In genomic region chr3:89163643-89164245, GRCm38 (mm10) we compare ENCODE assay signal across 1 mouse cellular context.
TF ChIP-seq lines count a peak whose summit lies in the region.

No protein-coding gene starts in this region.

TF ChIP-seq in MEL, 35 proteins besides CTCF, POLR2A, EP300 and RAD21 (continued from another document):
- TF ChIP-seq RCOR1 (IDR thresholded peaks at IDR 0.05; ENCODE audit: low read depth, low read length): peak; percentile 21; the same call in 1 of the 2 replicates
- no peak; the same call in 1 of the 2 replicates for TF ChIP-seq E2F4 (IDR thresholded peaks at IDR 0.05; ENCODE audit: borderline replicate concordance, low read depth, low read length)
- no peak for TF ChIP-seq ZC3H11A (IDR thresholded peaks at IDR 0.05; ENCODE audit: low read depth, low read length)
- TF ChIP-seq GATA1 (IDR thresholded peaks at IDR 0.05; ENCODE audit: low read depth, low read length): no peak
- no peak; the same call in 1 of the 2 replicates for TF ChIP-seq CHD1 (IDR thresholded peaks at IDR 0.05; ENCODE audit: low read depth, low read length)
- TF ChIP-seq ZNF384 (IDR thresholded peaks at IDR 0.05; ENCODE audit: low read depth, low read length): peak; percentile 92
- TF ChIP-seq ZMIZ1 (IDR thresholded peaks at IDR 0.05; ENCODE audit: low read depth, low read length): no peak
- TF ChIP-seq TBP (IDR thresholded peaks at IDR 0.05; ENCODE audit: low read depth, low read length): peak; percentile 57; the same call in 1 of the 2 replicates
- no peak; the same call in 1 of the 2 replicates for TF ChIP-seq SIN3A (IDR thresholded peaks at IDR 0.05; ENCODE audit: low read length)
- peak; percentile 8; the same call in 1 of the 2 replicates for TF ChIP-seq HCFC1 (IDR thresholded peaks at IDR 0.05; ENCODE audit: low read depth, low read length)
- no peak for TF ChIP-seq USF2 (IDR thresholded peaks at IDR 0.05; ENCODE audit: borderline replicate concordance in 1 of 2, insufficient read depth in 1 of 2, low read depth in 1 of 2, low read length in 2 of 2)
- TF ChIP-seq POLR2AphosphoS2 (IDR thresholded peaks at IDR 0.05; ENCODE audit: low read length): no peak
- no peak for TF ChIP-seq TCF12 (IDR thresholded peaks at IDR 0.05; ENCODE audit: low read depth, low read length)
- TF ChIP-seq MAX (IDR thresholded peaks at IDR 0.05; ENCODE audit: low read length): peak; percentile 16; the same call in 1 of the 2 replicates
- no peak for TF ChIP-seq USF1 (IDR thresholded peaks at IDR 0.05; ENCODE audit: low read depth, low read length)
- no peak for TF ChIP-seq KAT2A (conservative IDR thresholded peaks at IDR 0.05; ENCODE audit: low read depth, low read length)
- TF ChIP-seq ETS1 (IDR thresholded peaks at IDR 0.05; ENCODE audit: low read depth, low read length): no peak
- TF ChIP-seq NELFE (IDR thresholded peaks at IDR 0.05; ENCODE audit: low read depth, low read length): no peak
- TF ChIP-seq GABPA (IDR thresholded peaks at IDR 0.05; ENCODE audit: low read depth, low read length): no peak
- TF ChIP-seq SMC3 (IDR thresholded peaks at IDR 0.05; ENCODE audit: low read depth, low read length): no peak
- TF ChIP-seq MYC (IDR thresholded peaks at IDR 0.05; ENCODE audit: low read depth, low read length): no peak
- TF ChIP-seq MXI1 (IDR thresholded peaks at IDR 0.05; ENCODE audit: low read depth, low read length): no peak
- no peak for TF ChIP-seq MEF2A (IDR thresholded peaks at IDR 0.05; ENCODE audit: extremely low read depth, insufficient replicate concordance, low read depth, low read length, poor library complexity, severe bottlenecking)
- no peak for TF ChIP-seq UBTF (IDR thresholded peaks at IDR 0.05; ENCODE audit: borderline replicate concordance, insufficient read depth, low read depth, low read length)
- 0 out of 2 replicates have a peak, but pooled peaks have one; percentile 5 for TF ChIP-seq NRF1 (IDR thresholded peaks at IDR 0.05; ENCODE audit: insufficient read depth, low read depth, low read length, poor library complexity, severe bottlenecking)
- no peak for TF ChIP-seq MAFK (IDR thresholded peaks at IDR 0.05; ENCODE audit: borderline replicate concordance, low read depth, low read length)
- TF ChIP-seq MYB (IDR thresholded peaks at IDR 0.05; ENCODE audit: low read depth, low read length): no peak
- TF ChIP-seq JUND (IDR thresholded peaks at IDR 0.05; ENCODE audit: low read depth, low read length): no peak
